Mouse (Mus musculus) thymus, adult 2 months (tissue): Measurements from ENCODE around the gene Vgll4. TPM values are rescaled to one million over a fixed set of nuclear protein-coding genes. Genes with fewer than 3 reads are reported as not detected.
A peak's percentile ranks its signal among the peaks of the same experiment; 100 is the strongest.

ENCODE experiments used
- DNase-seq: peaks from one replicate; pipeline ENCODE4 v3.0.0; 2021
- H3K27ac ChIP-seq: fragments of 200-500 bp; 2 replicates; pipeline ENCODE4 v1.5.1; 2012; ENCODE audit warnings: low read length, control low read depth; ENCODE audit not compliant: control insufficient read depth, insufficient read depth
- H3K27me3 ChIP-seq: fragments of 200-500 bp; 2 replicates; pipeline ENCODE4 v1.6.1; 2012; ENCODE audit warnings: mild to moderate bottlenecking, low read length, moderate library complexity, mixed read lengths; ENCODE audit not compliant: control insufficient read depth, insufficient read depth
- H3K36me3 ChIP-seq: fragments of 200-500 bp; 2 replicates; pipeline ENCODE4 v1.6.1; 2012; ENCODE audit warnings: mild to moderate bottlenecking, low read length, moderate library complexity; ENCODE audit not compliant: control insufficient read depth, insufficient read depth
- H3K4me1 ChIP-seq: fragments of 200-500 bp; replicated peaks from 2 replicates; pipeline ENCODE4 v1.6.1; 2012; ENCODE audit warnings: low read length; ENCODE audit not compliant: control insufficient read depth, insufficient read depth
- H3K4me3 ChIP-seq: fragments of 200-500 bp; 2 replicates; pipeline ENCODE4 v1.5.1; 2012; ENCODE audit warnings: mild to moderate bottlenecking, low read length, control low read depth, moderate library complexity; ENCODE audit not compliant: control insufficient read depth, insufficient read depth
- CTCF ChIP-seq: fragments of 200-500 bp; IDR thresholded peaks from 2 replicates; pipeline ENCODE4 v1.5.1; 2012; ENCODE audit warnings: mild to moderate bottlenecking, control low read depth, low read length, moderate library complexity, borderline replicate concordance; ENCODE audit not compliant: control insufficient read depth, poor library complexity, insufficient read depth; ENCODE audit errors: extremely low read depth
- POLR2A ChIP-seq: fragments of 200-500 bp; IDR thresholded peaks from 2 replicates; pipeline ENCODE4 v1.6.1; 2012; ENCODE audit warnings: mild to moderate bottlenecking, low read length, control low read depth, moderate library complexity; ENCODE audit not compliant: control insufficient read depth, poor library complexity, insufficient read depth; ENCODE audit errors: extremely low read depth
- WGBS: fragments of 180-500 bp; shearing (Covaris S2); methylation state at CpG from one replicate; pipeline ENCODE4 v1.1.7; 2018; 5-methylcytosine and 5-hydroxymethylcytosine counted together
- polyA plus RNA-seq: library from polyadenylated mRNA; depleted of rRNA; stranded (reverse); fragments of >200 nt; gene quantifications from 2 replicates; pipeline ENCODE4 v1.2.3, GENCODE M21; 2012

The Vgll4 gene
- polyA plus RNA-seq, 1 experiment, result 107 TPM

DNA sequence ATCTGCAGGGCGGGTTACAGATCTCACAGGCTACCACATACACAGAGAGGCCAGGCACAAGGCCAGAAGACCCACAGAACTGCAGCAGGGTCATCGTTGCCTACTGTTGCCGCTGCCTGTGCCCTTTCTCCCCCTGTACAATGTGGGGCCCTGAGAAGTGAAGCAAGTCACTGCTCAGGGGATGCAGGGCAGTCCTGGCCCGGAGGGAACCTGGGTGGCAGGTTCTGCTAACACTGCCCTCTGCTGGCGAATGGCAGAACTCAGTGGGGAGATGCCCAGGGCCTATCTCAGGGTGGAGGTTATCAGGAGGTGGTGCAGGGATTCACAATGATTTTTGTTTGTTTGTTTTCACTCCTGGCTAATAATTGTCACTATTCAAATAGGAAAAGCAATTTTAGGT lies 37.9 kb upstream of the Vgll4 start:
- peak; percentile 77 for DNase-seq
- Histone ChIP-seq H3K4me3 (no peak overlapping the region), H3K27ac (no peak overlapping the region), H3K27me3 (no peaks in the 10 kb centered on the region), H3K36me3 (no peaks in the 10 kb centered on the region), H3K4me1 (peaks cover 4% of the 10 kb centered on the region)
- WGBS, result 35% methylated on average over 5 of the region's 5 CpGs
- TF ChIP-seq POLR2A, result no peak
- TF ChIP-seq CTCF, result peak; percentile 94

- H3K27me3 ChIP-seq, result no peaks in the 10 kb centered on the region
- no peak overlapping the region for H3K4me3 ChIP-seq
- 96% methylated on average over 6 of the region's 6 CpGs for WGBS
- TF ChIP-seq POLR2A, result no peak
- TF ChIP-seq CTCF, result no peak
- H3K4me1 ChIP-seq, result peaks cover 4% of the 10 kb centered on the region
- no peak overlapping the region for H3K27ac ChIP-seq
- DNase-seq, result no peak
- H3K36me3 ChIP-seq, result no peaks in the 10 kb centered on the region
Observed at GRCm38 (mm10) chr6:115006948-115007347, 37.2 kb upstream of the Vgll4 start.

DNA sequence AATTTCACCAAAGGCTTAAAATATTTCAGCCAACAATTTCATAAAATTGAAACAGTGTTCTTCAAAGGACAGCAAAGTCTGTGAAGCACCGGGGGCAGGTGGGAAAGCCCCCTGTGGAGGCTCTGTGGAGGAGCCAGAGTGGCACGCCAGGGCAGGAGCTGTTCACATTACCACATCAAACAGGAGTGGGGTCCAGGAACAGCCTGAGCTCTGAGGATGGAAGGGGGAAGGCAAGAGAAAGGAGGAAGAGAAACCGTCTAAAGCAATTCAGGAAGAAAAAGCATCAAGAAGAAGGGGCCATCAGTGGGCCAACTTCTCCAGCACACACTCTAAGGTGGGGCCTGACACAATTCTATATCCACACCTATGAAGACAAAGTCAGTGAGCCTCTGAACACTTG lies 36.3 kb upstream of the Vgll4 start:
- WGBS, result 8% methylated on average over 3 of the region's 3 CpGs

GRCm38 (mm10) chr6:115005351-115005890 lies 35.6 kb upstream of the Vgll4 start:
- Histone ChIP-seq H3K27ac (no peak overlapping the region), H3K27me3 (no peaks in the 10 kb centered on the region), H3K4me1 (peaks cover 4% of the 10 kb centered on the region), H3K4me3 (no peak overlapping the region), H3K36me3 (no peaks in the 10 kb centered on the region)
- DNase-seq, result no peak
- TF ChIP-seq POLR2A (no peak), CTCF (no peak)
- 94% methylated on average over 8 of the region's 8 CpGs for WGBS

More for the DNA sequence above, 36.3 kb upstream of the Vgll4 start:
- H3K4me1 ChIP-seq, result peaks cover 4% of the 10 kb centered on the region
- H3K36me3 ChIP-seq, result no peaks in the 10 kb centered on the region
- no peaks in the 10 kb centered on the region for H3K27me3 ChIP-seq
- TF ChIP-seq CTCF, result no peak
- no peak overlapping the region for H3K4me3 ChIP-seq
- no peak for DNase-seq
- H3K27ac ChIP-seq, result no peak overlapping the region

GRCm38 (mm10) chr6:115004636-115005035 lies 34.8 kb upstream of the Vgll4 start:
- H3K4me3 ChIP-seq, result no peak overlapping the region

GRCm38 (mm10) chr6:114998374-114999031 lies 28.7 kb upstream of the Vgll4 start:
- no peak overlapping the region for H3K27ac ChIP-seq
- TF ChIP-seq POLR2A, result no peak
- 93% methylated on average over 16 of the region's 16 CpGs for WGBS

More at GRCm38 (mm10) chr6:115004636-115005035, 34.8 kb upstream of the Vgll4 start:
- H3K27ac ChIP-seq, result no peak overlapping the region
- TF ChIP-seq CTCF, result no peak
- TF ChIP-seq POLR2A, result no peak
- no peaks in the 10 kb centered on the region for H3K36me3 ChIP-seq
- 96% methylated on average over 8 of the region's 8 CpGs for WGBS
- H3K27me3 ChIP-seq, result no peaks in the 10 kb centered on the region
- H3K4me1 ChIP-seq, result peaks cover 4% of the 10 kb centered on the region
- no peak for DNase-seq

GRCm38 (mm10) chr6:114997471-114997870 lies 27.7 kb upstream of the Vgll4 start:
- no peak overlapping the region for H3K4me3 ChIP-seq
- H3K27me3 ChIP-seq, result no peaks in the 10 kb centered on the region
- H3K27ac ChIP-seq, result no peak overlapping the region
- WGBS, result 94% methylated on average over 5 of the region's 5 CpGs
- no peaks in the 10 kb centered on the region for H3K4me1 ChIP-seq
- TF ChIP-seq CTCF, result no peak
- TF ChIP-seq POLR2A, result no peak
- H3K36me3 ChIP-seq, result no peaks in the 10 kb centered on the region
- no peak for DNase-seq

More at GRCm38 (mm10) chr6:114998374-114999031, 28.7 kb upstream of the Vgll4 start:
- no peak overlapping the region for H3K4me3 ChIP-seq
- DNase-seq, result no peak
- H3K36me3 ChIP-seq, result no peaks in the 10 kb centered on the region
- H3K4me1 ChIP-seq, result no peaks in the 10 kb centered on the region
- H3K27me3 ChIP-seq, result no peaks in the 10 kb centered on the region
